Mouse (Mus musculus) cerebellum, adult 2 months (tissue): ENCODE measurements around the gene Scel. TPM values are rescaled to one million over a fixed set of nuclear protein-coding genes. Genes with fewer than 3 reads are reported as not detected.

Experiments used
- DNase-seq, 2 experiments: peaks; one replicate each; pipeline ENCODE4 v3.0.0; 2021
- H3K27ac ChIP-seq: fragments of 200-500 bp; 2 replicates; pipeline ENCODE4 v1.5.1; 2012; ENCODE audit warnings: low read length, control low read depth, inconsistent platforms; ENCODE audit not compliant: insufficient read depth
- H3K27me3 ChIP-seq: fragments of 200-500 bp; 2 replicates; pipeline ENCODE4 v1.6.1; 2012; ENCODE audit warnings: inconsistent platforms, mild to moderate bottlenecking, low read length, moderate library complexity; ENCODE audit not compliant: control insufficient read depth, insufficient read depth
- H3K4me1 ChIP-seq: fragments of 200-500 bp; 2 replicates; pipeline ENCODE4 v1.6.1; 2011; ENCODE audit warnings: low read length; ENCODE audit not compliant: control insufficient read depth, insufficient read depth
- H3K4me3 ChIP-seq: fragments of 200-500 bp; replicated peaks from 2 replicates; pipeline ENCODE3; 2011; ENCODE audit warnings: mild to moderate bottlenecking, low read depth, low read length, control low read depth; ENCODE audit not compliant: insufficient read depth
- CTCF ChIP-seq: fragments of 200-500 bp; IDR thresholded peaks from 2 replicates; pipeline ENCODE4 v1.5.1; 2011; ENCODE audit warnings: low read depth, mild to moderate bottlenecking, control low read depth, low read length, moderate library complexity, borderline replicate concordance; ENCODE audit not compliant: insufficient read depth
- POLR2A ChIP-seq: fragments of 200-500 bp; IDR thresholded peaks from 2 replicates; pipeline ENCODE4 v1.6.1; 2011; ENCODE audit warnings: low read length, control low read depth, borderline replicate concordance; ENCODE audit not compliant: insufficient read depth
- WGBS: fragments of 180-500 bp; shearing (Covaris S2); methylation state at CpG from one replicate; pipeline ENCODE4 v1.1.7; 2018; 5-methylcytosine and 5-hydroxymethylcytosine counted together
- polyA plus RNA-seq: library from polyadenylated mRNA; depleted of rRNA; stranded (reverse); fragments of >200 nt; gene quantifications from 2 replicates; pipeline ENCODE4 v1.2.3, GENCODE M21; 2012

The Scel gene
- polyA plus RNA-seq, 1 experiment, result 0.98 TPM

GRCm38 (mm10) chr14:103648623-103649255 lies 135.6 kb downstream of the Scel start:
- no peaks in the 10 kb centered on the region for H3K27me3 ChIP-seq
- 34% methylated on average over 12 of the region's 12 CpGs for WGBS
- H3K4me1 ChIP-seq, result peaks cover 3% of the 10 kb centered on the region; the same call in 1 of the 2 replicates
- H3K4me3 ChIP-seq, result no peak overlapping the region
- H3K27ac ChIP-seq, result no peak overlapping the region
- peak; percentile 32 to 59 for DNase-seq
- TF ChIP-seq CTCF (no peak), POLR2A (no peak)

- no peaks in the 10 kb centered on the region for H3K27me3 ChIP-seq
- 11% methylated on average over 4 of the region's 4 CpGs for WGBS
- TF ChIP-seq POLR2A, result no peak
- no peak for TF ChIP-seq CTCF
- peaks cover 3% of the 10 kb centered on the region; the same call in 1 of the 2 replicates for H3K4me1 ChIP-seq
- DNase-seq, result no peak
- H3K4me3 ChIP-seq, result no peak overlapping the region
- H3K27ac ChIP-seq, result no peak overlapping the region
Observed at GRCm38 (mm10) chr14:103649302-103649701, 136.2 kb downstream of the Scel start.

DNA sequence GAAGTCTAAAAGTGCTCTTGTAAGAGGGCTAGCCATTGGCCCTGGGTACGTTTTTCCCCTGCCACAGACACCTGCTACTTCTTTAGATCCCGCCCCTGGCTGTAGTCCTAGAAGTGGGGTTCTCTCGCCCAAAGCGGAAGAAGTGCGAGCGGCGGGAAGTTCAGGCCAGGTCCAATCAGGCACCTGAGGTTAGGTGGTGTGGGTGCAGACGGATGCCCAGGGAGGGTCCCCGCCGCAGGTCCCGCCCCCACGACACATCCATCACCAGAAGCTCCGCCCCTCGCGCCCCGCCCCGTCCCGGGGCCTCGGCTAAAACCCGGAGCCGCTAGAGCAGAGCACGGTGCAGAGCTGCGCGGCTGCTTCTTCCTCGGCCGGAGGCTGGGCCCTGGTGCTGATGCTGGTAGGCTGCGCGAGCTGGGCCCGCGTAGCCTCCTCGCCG lies 136.8 kb downstream of the Scel start, which contains the start of gene Slain1:
TSS of gene Slain1 (plus strand) at position 333 of the 439 bp plus-strand sequence.
- peak; percentile 97 for DNase-seq
- under 1% methylated on average over 32 of the region's 32 CpGs for WGBS
- no peaks in the 10 kb centered on the region for H3K27me3 ChIP-seq
- H3K27ac ChIP-seq, result peak within 1 kb of the TSS; percentile 55
- H3K4me1 ChIP-seq, result peaks cover 3% of the 10 kb centered on the region; the same call in 1 of the 2 replicates
- TF ChIP-seq POLR2A (peak; percentile 93), CTCF (no peak)
- peak within 1 kb of the TSS; percentile 98 for H3K4me3 ChIP-seq

DNA sequence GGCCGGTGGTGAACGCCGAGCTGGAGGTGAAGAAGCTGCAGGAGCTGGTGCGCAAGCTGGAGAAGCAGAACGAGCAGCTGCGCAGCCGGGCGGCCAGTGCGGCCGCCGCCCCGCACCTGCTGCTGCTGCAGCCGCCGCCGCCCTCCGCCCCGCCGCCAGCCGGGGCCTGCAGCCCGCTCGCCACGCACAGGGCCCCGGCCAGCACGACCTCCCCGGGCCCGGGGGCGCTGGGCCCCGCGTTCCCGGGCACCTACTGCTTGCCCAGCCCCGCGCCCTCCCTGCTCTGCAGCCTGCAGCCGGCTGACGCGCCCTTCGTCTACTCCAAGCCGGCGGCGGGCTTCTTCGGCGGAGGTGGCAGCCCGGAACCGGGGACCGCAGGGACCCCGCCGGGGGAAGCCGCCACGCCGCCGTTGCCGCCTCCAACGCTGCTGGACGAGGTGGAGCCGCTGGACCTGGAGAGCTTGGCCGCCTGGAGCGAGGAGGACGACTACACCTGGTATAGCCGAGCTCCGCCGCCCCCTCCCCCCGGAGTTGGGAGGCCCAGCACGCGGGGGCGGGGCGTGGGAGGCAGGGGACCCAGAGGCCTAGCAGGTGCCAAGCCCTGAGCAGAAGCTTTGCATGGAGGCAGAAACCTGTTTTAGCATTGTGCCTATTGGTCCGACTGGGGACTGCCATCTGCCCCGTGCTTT lies 137.4 kb downstream of the Scel start:
- WGBS, result under 1% methylated on average over 65 of the region's 67 CpGs
- Histone ChIP-seq H3K27me3 (no peaks in the 10 kb centered on the region), H3K4me3 (peak overlapping the region; percentile 98), H3K4me1 (peaks cover 3% of the 10 kb centered on the region; the same call in 1 of the 2 replicates), H3K27ac (peak overlapping the region; percentile 55)
- peak; percentile 85 for DNase-seq
- TF ChIP-seq POLR2A, result 0 out of 2 replicates have a peak, but pooled peaks have one; percentile 10
- no peak for TF ChIP-seq CTCF

- TF ChIP-seq CTCF, result no peak
- TF ChIP-seq POLR2A, result no peak
- 3% methylated on average over 11 of the region's 11 CpGs for whole genome bisulfite sequencing
- H3K27me3 ChIP-seq, result no peaks in the 10 kb centered on the region
- H3K4me3 ChIP-seq, result peak overlapping the region; percentile 98
- H3K4me1 ChIP-seq, result peaks cover 5% of the 10 kb centered on the region
- H3K27ac ChIP-seq, result peak overlapping the region; percentile 55
- no peak for DNase-seq
Observed at GRCm38 (mm10) chr14:103651106-103651505, 138.0 kb downstream of the Scel start.

GRCm38 (mm10) chr14:103651562-103651961 lies 138.4 kb downstream of the Scel start:
- WGBS, result 10% methylated on average over 2 of the region's 2 CpGs
- peak overlapping the region; percentile 98 for H3K4me3 ChIP-seq
- 0 out of 2 replicates have a peak overlapping the region, but pooled peaks have one; percentile 54 for H3K27ac ChIP-seq
- no peak for TF ChIP-seq CTCF
- TF ChIP-seq POLR2A, result no peak
- DNase-seq, result no peak
- peaks cover 5% of the 10 kb centered on the region for H3K4me1 ChIP-seq
- H3K27me3 ChIP-seq, result no peaks in the 10 kb centered on the region

- Histone ChIP-seq H3K4me3 (no peak overlapping the region), H3K4me1 (peaks cover 5% of the 10 kb centered on the region), H3K27ac (no peak overlapping the region), H3K27me3 (no peaks in the 10 kb centered on the region)
- 81% methylated on average over 5 of the region's 5 CpGs for WGBS
- DNase-seq, result no peak
- no peak for TF ChIP-seq POLR2A
- TF ChIP-seq CTCF, result no peak
Observed at GRCm38 (mm10) chr14:103652524-103652923, 139.4 kb downstream of the Scel start.

DNA sequence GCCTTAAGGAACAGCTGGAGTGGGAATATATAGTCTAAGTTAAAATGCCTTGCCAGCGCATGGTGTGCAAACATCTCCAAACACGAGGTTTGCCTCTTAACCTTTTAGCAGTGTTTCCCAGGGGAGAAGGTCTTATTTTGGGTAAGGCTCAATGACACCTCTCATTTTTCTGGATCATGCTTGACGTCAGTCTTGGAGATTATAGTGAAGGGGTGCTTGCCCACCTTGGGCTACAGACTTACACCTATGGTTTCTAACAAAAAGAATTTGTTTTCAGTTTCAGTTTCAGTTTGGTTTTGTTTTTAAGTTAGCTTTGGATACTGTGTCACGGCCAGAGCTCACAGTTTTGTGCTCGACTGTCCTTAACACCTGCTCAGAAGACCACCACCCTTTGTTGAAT lies 140.7 kb downstream of the Scel start:
- no peak overlapping the region for H3K4me3 ChIP-seq
- no peak overlapping the region for H3K27ac ChIP-seq
- H3K27me3 ChIP-seq, result no peaks in the 10 kb centered on the region
- DNase-seq, result no peak
- TF ChIP-seq POLR2A, result no peak
- TF ChIP-seq CTCF, result no peak
- 67% methylated on average over 5 of the region's 5 CpGs for WGBS
- peaks cover 5% of the 10 kb centered on the region for H3K4me1 ChIP-seq

GRCm38 (mm10) chr14:103655448-103655847 lies 142.3 kb downstream of the Scel start:
- Histone ChIP-seq H3K27me3 (no peaks in the 10 kb centered on the region), H3K4me1 (peaks cover 5% of the 10 kb centered on the region), H3K27ac (no peak overlapping the region), H3K4me3 (no peak overlapping the region)
- DNase-seq, result peak; percentile 29 to 51
- 14% methylated on average over 5 of the region's 5 CpGs for WGBS
- TF ChIP-seq CTCF, result no peak
- no peak for TF ChIP-seq POLR2A
